38 mouse cellular contexts compared by ENCODE assay signal in the genomic region with DNA sequence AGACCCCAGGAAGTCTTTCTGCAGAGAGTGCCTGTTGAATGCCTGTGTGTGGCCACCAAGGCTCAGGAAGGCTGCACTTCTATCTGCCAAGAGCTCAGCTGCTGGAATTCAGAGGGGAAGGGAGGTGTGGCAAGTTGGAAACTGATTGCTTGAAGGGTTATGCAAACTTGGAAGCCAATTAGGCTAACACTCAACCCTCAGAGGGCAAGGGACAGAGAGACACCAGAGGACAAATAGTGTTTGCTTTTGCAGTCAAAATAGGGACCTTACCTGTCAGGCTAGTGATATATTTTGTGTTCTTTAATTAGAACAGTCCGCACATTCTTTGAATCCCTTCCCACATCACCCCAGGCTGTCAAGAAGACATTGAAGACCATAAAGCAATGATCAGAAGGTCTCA. TPM values are rescaled to one million over a fixed set of nuclear protein-coding genes. Genes with fewer than 3 reads are reported as not detected.
A peak's percentile ranks its signal among the peaks of the same experiment; 100 is the strongest.
DNase-seq lines count a peak whose midpoint lies in the region; ATAC-seq and TF ChIP-seq lines count a peak whose summit lies in the region.
"Had no signal": no experiment of that assay in that cellular context is flagged by ENCODE, and none has a peak within 500 bp of the region (broad histone marks: within the 10 kb centered on the region; RNA-seq: fewer than 3 reads in every experiment).

No protein-coding gene starts in this region.

- H3K9me3 ChIP-seq in kidney, embryonic 14.5 days (ENCODE audit: control insufficient read depth, low read length), result no peaks in the 10 kb centered on the region
- no peaks in the 10 kb centered on the region for H3K9me3 ChIP-seq in liver, postnatal 0 days (ENCODE audit: low read length)
- no peaks in the 10 kb centered on the region for H3K9me3 ChIP-seq in liver, embryonic 12.5 days (replicated peaks)
- H3K9me3 ChIP-seq: embryonic facial prominence, embryonic 12.5 days; forebrain, embryonic 10.5 days; forebrain, embryonic 15.5 days; heart, embryonic 13.5 days; limb, embryonic 10.5 days; limb, embryonic 15.5 days; neural tube, embryonic 15.5 days had no signal

- no peaks in the 10 kb centered on the region for H3K27me3 ChIP-seq in kidney, embryonic 14.5 days (ENCODE audit: control insufficient read depth, insufficient read depth, low read length)
- no peaks in the 10 kb centered on the region for H3K27me3 ChIP-seq in liver, postnatal 0 days (ENCODE audit: insufficient read depth, low read length)
- H3K27me3 ChIP-seq in liver, embryonic 12.5 days (replicated peaks), result no peaks in the 10 kb centered on the region
- H3K27me3 ChIP-seq: embryonic facial prominence, embryonic 12.5 days; forebrain, embryonic 15.5 days; heart, embryonic 13.5 days; limb, embryonic 15.5 days; neural tube, embryonic 15.5 days had no signal

- no peaks in the 10 kb centered on the region for H3K36me3 ChIP-seq in kidney, embryonic 14.5 days (ENCODE audit: control insufficient read depth, insufficient read depth, low read length)
- H3K36me3 ChIP-seq in liver, postnatal 0 days (replicated peaks; ENCODE audit: insufficient read depth, low read length), result no peaks in the 10 kb centered on the region
- H3K36me3 ChIP-seq in liver, embryonic 12.5 days, result no peaks in the 10 kb centered on the region
- H3K36me3 ChIP-seq: embryonic facial prominence, embryonic 12.5 days; forebrain, embryonic 10.5 days; forebrain, embryonic 15.5 days; heart, embryonic 13.5 days; limb, embryonic 10.5 days; limb, embryonic 15.5 days; neural tube, embryonic 15.5 days had no signal

- no peak for TF ChIP-seq CTCF in liver, postnatal 0 days (IDR thresholded peaks at IDR 0.05; ENCODE audit: low read depth)

- peak; percentile 12 for DNase-seq in kidney, adult 11 months
- no peak for DNase-seq in liver, postnatal 0 days
- DNase-seq in adipocyte (ENCODE audit: low spot score), result peak; percentile 14
- DNase-seq in embryo, embryonic 9.5 days (ENCODE audit: extremely low spot score), result peak; percentile 17
- DNase-seq in spleen, adult 18-20 months, result no peak
- DNase-seq: B cell, adult 2 months; cerebellum, adult 18-20 months; cerebellum, postnatal 10 days; gastrocnemius, adult 2 months; gastrocnemius, postnatal 36 days; kidney, postnatal 25 days; lung, postnatal 14 days; midbrain, embryonic 14.5 days; retina, postnatal 1 day; right cerebral cortex, postnatal 14 days; thymus, postnatal 14 days had no signal

- H3K27ac ChIP-seq in kidney, embryonic 14.5 days (ENCODE audit: low read depth, low read length), result no peak overlapping the region
- H3K27ac ChIP-seq in liver, postnatal 0 days (ENCODE audit: low read depth), result peak overlapping the region; percentile 36; the same call in 1 of the 2 replicates
- H3K27ac ChIP-seq in liver, embryonic 12.5 days, result no peak overlapping the region
- H3K27ac ChIP-seq: embryonic facial prominence, embryonic 12.5 days; forebrain, embryonic 10.5 days; forebrain, embryonic 15.5 days; gastrocnemius, adult 2 months; heart, embryonic 13.5 days; hindbrain, embryonic 14.5 days; layer of hippocampus, adult 2 months; limb, embryonic 10.5 days; limb, embryonic 15.5 days; neural tube, embryonic 15.5 days had no signal

- ATAC-seq in kidney, embryonic 14.5 days (ENCODE audit: low FRiP score, low TSS enrichment), result no peak
- peak; percentile 29; the same call in 1 of the 2 replicates for ATAC-seq in liver, postnatal 0 days
- ATAC-seq in liver, embryonic 12.5 days, result no peak
- ATAC-seq in megakaryocyte-erythroid progenitor cell, adult 5-6 weeks (replicated peaks; ENCODE audit: low FRiP score, low TSS enrichment, poor library complexity, severe bottlenecking), result no peak
- ATAC-seq: activated CD4-positive, CD25-positive, alpha-beta regulatory T cell, adult 4 months; forebrain, embryonic 15.5 days; intestine, postnatal 0 days had no signal

- H3K4me3 ChIP-seq in kidney, embryonic 14.5 days (ENCODE audit: low read length), result no peak overlapping the region
- H3K4me3 ChIP-seq in liver, postnatal 0 days (ENCODE audit: low read depth, low read length), result no peak overlapping the region
- no peak overlapping the region for H3K4me3 ChIP-seq in liver, embryonic 12.5 days
- H3K4me3 ChIP-seq: embryonic facial prominence, embryonic 12.5 days; forebrain, embryonic 10.5 days; forebrain, embryonic 15.5 days; gastrocnemius, adult 2 months; heart, embryonic 13.5 days; layer of hippocampus, adult 2 months; limb, embryonic 10.5 days; limb, embryonic 15.5 days; megakaryocyte, embryonic 14.5 days; neural tube, embryonic 15.5 days had no signal

- 4% methylated on average over 1 of the region's 1 CpGs for WGBS in kidney, embryonic 14.5 days
- WGBS in liver, postnatal 0 days (ENCODE audit: insufficient replicate concordance), result 41% methylated on average over 1 of the region's 1 CpGs
- 48% methylated on average over 1 of the region's 1 CpGs for WGBS in liver, embryonic 12.5 days (ENCODE audit: insufficient replicate concordance)

- H3K9ac ChIP-seq in kidney, embryonic 14.5 days (ENCODE audit: low read depth, low read length), result no peak overlapping the region
- H3K9ac ChIP-seq in liver, postnatal 0 days (replicated peaks), result no peak overlapping the region
- H3K9ac ChIP-seq in liver, embryonic 12.5 days, result no peak overlapping the region
- H3K9ac ChIP-seq: embryonic facial prominence, embryonic 12.5 days; forebrain, embryonic 15.5 days; heart, embryonic 13.5 days; hindbrain, embryonic 14.5 days; limb, embryonic 15.5 days; neural tube, embryonic 15.5 days had no signal

- no peak overlapping the region for H3K4me2 ChIP-seq in kidney, embryonic 14.5 days (replicated peaks; ENCODE audit: low read depth, low read length)
- no peak overlapping the region for H3K4me2 ChIP-seq in liver, postnatal 0 days (ENCODE audit: low read depth, low read length)
- H3K4me2 ChIP-seq in liver, embryonic 12.5 days, result no peak overlapping the region
- H3K4me2 ChIP-seq: embryonic facial prominence, embryonic 12.5 days; forebrain, embryonic 15.5 days; heart, embryonic 13.5 days; hindbrain, embryonic 14.5 days; limb, embryonic 15.5 days; neural tube, embryonic 15.5 days had no signal

- TF ChIP-seq EP300 in liver, postnatal 0 days (IDR thresholded peaks at IDR 0.05; ENCODE audit: low read depth), result no peak

- H3K4me1 ChIP-seq in kidney, embryonic 14.5 days (ENCODE audit: control insufficient read depth, insufficient read depth, low read length), result no peaks in the 10 kb centered on the region
- peaks cover 9% of the 10 kb centered on the region for H3K4me1 ChIP-seq in liver, postnatal 0 days (ENCODE audit: insufficient read depth)
- H3K4me1 ChIP-seq in liver, embryonic 12.5 days, result no peaks in the 10 kb centered on the region
- H3K4me1 ChIP-seq: embryonic facial prominence, embryonic 12.5 days; forebrain, embryonic 10.5 days; forebrain, embryonic 15.5 days; limb, embryonic 15.5 days; megakaryocyte, embryonic 14.5 days; neural tube, embryonic 15.5 days had no signal

RNA-seq across cellular contexts. Expression of a gene that starts 10.0 kb away (rescaled TPM):
- polyA plus RNA-seq in kidney, embryonic 14.5 days (2014; fragmentation: Nextera tagmentation; extraction: Ambion mirVana), result 0.43 TPM in 1 of 2 replicates, not detected in the other
- 6,645 and 7,607 TPM in 2 replicates for polyA plus RNA-seq in liver, postnatal 0 days (2015; fragmentation: Nextera tagmentation; extraction: Ambion mirVana)
- polyA plus RNA-seq in liver, embryonic 12.5 days (2016; fragmentation: Nextera tagmentation; extraction: Ambion mirVana), result 109 and 117 TPM in 2 replicates
- total RNA-seq in megakaryocyte-erythroid progenitor cell, adult 5-6 weeks (2014; fragmentation: Nextera tagmentation), result not detected in 2 replicates
- not detected in 2 replicates for total RNA-seq in megakaryocyte-erythroid progenitor cell, adult 5-6 weeks (2017)
- total RNA-seq: common myeloid progenitor, adult 5-6 weeks; gastrocnemius, adult 2 months; gastrocnemius, postnatal 36 days; heart, adult 8-10 months; heart, postnatal 10 days; hematopoietic stem cell, adult 5-6 weeks; layer of hippocampus, adult 2 months; layer of hippocampus, postnatal 25 days; left cerebral cortex, adult 8-10 months had no signal
- polyA plus RNA-seq: activated CD4-positive, CD25-positive, alpha-beta regulatory T cell, adult 4 months; brain, embryonic 14.5 days; embryonic facial prominence, embryonic 12.5 days; forebrain, embryonic 10.5 days; forebrain, embryonic 15.5 days; hindbrain, embryonic 14.5 days; limb, embryonic 10.5 days; midbrain, embryonic 14.5 days; neural tube, embryonic 15.5 days had no signal

RNA-seq across cellular contexts. Expression of a gene that starts 45.3 kb away (rescaled TPM):
- polyA plus RNA-seq in kidney, embryonic 14.5 days (2014; fragmentation: Nextera tagmentation; extraction: Ambion mirVana), result 21.4 and 25.7 TPM in 2 replicates
- polyA plus RNA-seq in liver, postnatal 0 days (2015; fragmentation: Nextera tagmentation; extraction: Ambion mirVana), result 35.4 and 35.8 TPM in 2 replicates
- polyA plus RNA-seq in liver, embryonic 12.5 days (2016; fragmentation: Nextera tagmentation; extraction: Ambion mirVana), result 6.4 TPM in 2 replicates
- total RNA-seq in megakaryocyte-erythroid progenitor cell, adult 5-6 weeks (2014; fragmentation: Nextera tagmentation), result 0.22 TPM in 1 of 2 replicates, not detected in the other
- total RNA-seq in megakaryocyte-erythroid progenitor cell, adult 5-6 weeks (2017), result not detected in 2 replicates

Comparison
In these comparisons a context has a peak if more than half of its experiments do, and no peak if none do; other contexts are left out.
1. DNase-seq: peak in kidney, adult 11 months (single experiment), adipocyte (single experiment) and embryo, embryonic 9.5 days (single experiment); none in liver, postnatal 0 days (single experiment) and spleen, adult 18-20 months (0 of 2).
2. RNA of a gene that starts 10.0 kb away (polyA plus RNA-seq): 6,645 to 7,607 TPM in liver, postnatal 0 days and 109 to 117 TPM in liver, embryonic 12.5 days; 0.43 TPM in kidney, embryonic 14.5 days; every median in the first group is over 10 times any median in the second.